Mouse (Mus musculus) CH12.LX (cell line): Measurements from ENCODE around the gene Lcn8. TPM values are rescaled to one million over a fixed set of nuclear protein-coding genes. Genes with fewer than 3 reads are reported as not detected.

Source experiments
- DNase-seq: peaks from one replicate; pipeline ENCODE4 v3.0.0-alpha.2; 2013; ENCODE audit errors: extremely low read depth
- H3K27ac ChIP-seq: 2 replicates; pipeline ENCODE4 v1.5.1; 2012; ENCODE audit warnings: low read depth, mild to moderate bottlenecking, control low read depth, moderate library complexity; ENCODE audit not compliant: insufficient read depth
- H3K27me3 ChIP-seq: replicated peaks from 2 replicates; pipeline ENCODE3; 2012; ENCODE audit warnings: inconsistent platforms
- H3K36me3 ChIP-seq, 2 experiments: replicated peaks in 1 of 2; 2 replicates each; pipeline versions ENCODE3 to v1.6.1; 2012; ENCODE audit warnings: inconsistent platforms in 1 of 2, low read length in 1 of 2, mild to moderate bottlenecking in 1 of 2, mixed read lengths in 1 of 2, moderate library complexity in 1 of 2; ENCODE audit not compliant: control insufficient read depth in 1 of 2, insufficient read depth in 1 of 2
- H3K4me1 ChIP-seq, 2 experiments: 2 replicates each; pipeline ENCODE4 v1.6.1; 2012; ENCODE audit warnings: inconsistent platforms in 1 of 2, moderate library complexity in 1 of 2; ENCODE audit not compliant: insufficient read depth in 2 of 2, control insufficient read depth in 1 of 2
- H3K4me2 ChIP-seq: 2 replicates; pipeline ENCODE4 v1.6.1; 2012; ENCODE audit warnings: low read depth, mild to moderate bottlenecking, control low read depth; ENCODE audit not compliant: poor library complexity, insufficient read depth, severe bottlenecking
- H3K4me3 ChIP-seq, 3 experiments: fragments of 150-350 bp in 1 of 3; sonication (generic) in 1 of 3; replicated peaks in 1 of 3; 2 replicates each; pipeline versions ENCODE3 to v1.5.1; 2011 to 2012; ENCODE audit warnings: low read depth in 2 of 3, low read length in 2 of 3, mild to moderate bottlenecking in 2 of 3, moderate library complexity in 2 of 3, control low read depth in 1 of 3, improper control_type of control experiment in 1 of 3, inconsistent platforms in 1 of 3, mixed read lengths in 1 of 3; ENCODE audit not compliant: poor library complexity in 1 of 3
- H3K79me2 ChIP-seq: replicated peaks from 2 replicates; pipeline ENCODE4 v1.6.1; 2012; ENCODE audit warnings: mild to moderate bottlenecking, moderate library complexity; ENCODE audit not compliant: control insufficient read depth, poor library complexity, insufficient read depth, severe bottlenecking; ENCODE audit errors: extremely low read depth
- H3K9ac ChIP-seq: 2 replicates; pipeline ENCODE4 v1.6.1; 2012; ENCODE audit warnings: low read depth, mild to moderate bottlenecking, control low read depth, moderate library complexity; ENCODE audit not compliant: insufficient read depth
- H3K9me3 ChIP-seq: replicated peaks from 2 replicates; pipeline ENCODE3; 2012; ENCODE audit warnings: low read length, inconsistent platforms, mixed read lengths
- BHLHE40 ChIP-seq: IDR thresholded peaks from 2 replicates; pipeline ENCODE4 v1.6.1; 2011; ENCODE audit warnings: mild to moderate bottlenecking, low read depth, low read length, improper control_type of control experiment
- CHD2 ChIP-seq: IDR thresholded peaks from 2 replicates; pipeline ENCODE4 v1.6.1; 2011; ENCODE audit warnings: low read length, improper control_type of control experiment
- CTCF ChIP-seq, 2 experiments: IDR thresholded peaks in 1 of 2; conservative IDR thresholded peaks in 1 of 2; 2 replicates each; pipeline ENCODE4 v1.5.1; 2011 to 2012; ENCODE audit warnings: low read depth in 2 of 2, low read length in 2 of 2, improper control_type of control experiment in 1 of 2, inconsistent platforms in 1 of 2, mild to moderate bottlenecking in 1 of 2, moderate library complexity in 1 of 2
- ETS1 ChIP-seq: conservative IDR thresholded peaks from 2 replicates; pipeline ENCODE4 v1.6.1; 2012; ENCODE audit warnings: low read depth, mild to moderate bottlenecking, inconsistent platforms, low read length, improper control_type of control experiment, moderate library complexity
- HCFC1 ChIP-seq: IDR thresholded peaks from 2 replicates; pipeline ENCODE4 v1.6.1; 2012; ENCODE audit warnings: low read depth, mild to moderate bottlenecking, inconsistent platforms, low read length, improper control_type of control experiment
- MAX ChIP-seq: IDR thresholded peaks from 2 replicates; pipeline ENCODE4 v1.6.1; 2011; ENCODE audit warnings: low read length, improper control_type of control experiment
- MAZ ChIP-seq: IDR thresholded peaks from 2 replicates; pipeline ENCODE4 v1.6.1; 2012; ENCODE audit warnings: low read depth, mild to moderate bottlenecking, inconsistent platforms, low read length, improper control_type of control experiment, moderate library complexity
- MXI1 ChIP-seq: IDR thresholded peaks from 2 replicates; pipeline ENCODE4 v1.6.1; 2011; ENCODE audit warnings: mild to moderate bottlenecking, low read depth, low read length, improper control_type of control experiment
- MYC ChIP-seq: IDR thresholded peaks from 2 replicates; pipeline ENCODE4 v1.6.1; 2011; ENCODE audit warnings: low read depth, mild to moderate bottlenecking, improper control_type of control experiment, low read length
- POLR2A ChIP-seq: IDR thresholded peaks from 2 replicates; pipeline ENCODE4 v1.6.1; 2011; ENCODE audit warnings: low read depth, mild to moderate bottlenecking, improper control_type of control experiment, low read length
- RAD21 ChIP-seq: IDR thresholded peaks from 2 replicates; pipeline ENCODE4 v1.6.1; 2011; ENCODE audit warnings: low read depth, mild to moderate bottlenecking, low read length, improper control_type of control experiment, moderate library complexity
- SIN3A ChIP-seq: IDR thresholded peaks from 2 replicates; pipeline ENCODE4 v1.6.1; 2012; ENCODE audit warnings: low read length, improper control_type of control experiment, inconsistent platforms
- SMC3 ChIP-seq: IDR thresholded peaks from 2 replicates; pipeline ENCODE4 v1.6.1; 2011; ENCODE audit warnings: low read depth, low read length, improper control_type of control experiment
- UBTF ChIP-seq: IDR thresholded peaks from 2 replicates; pipeline ENCODE4 v1.6.1; 2012; ENCODE audit warnings: low read depth, mild to moderate bottlenecking, inconsistent platforms, low read length, improper control_type of control experiment, moderate library complexity
- USF1 ChIP-seq: IDR thresholded peaks from 2 replicates; pipeline ENCODE4 v1.6.1; 2014; ENCODE audit warnings: low read depth, mild to moderate bottlenecking, inconsistent platforms, low read length, improper control_type of control experiment
- ZKSCAN1 ChIP-seq: IDR thresholded peaks from 2 replicates; pipeline ENCODE4 v1.6.1; 2012; ENCODE audit warnings: low read depth, inconsistent platforms, low read length, improper control_type of control experiment, borderline replicate concordance
- ZMIZ1 ChIP-seq: IDR thresholded peaks from 2 replicates; pipeline ENCODE4 v1.6.1; 2012; ENCODE audit warnings: low read depth, mild to moderate bottlenecking, inconsistent platforms, low read length, improper control_type of control experiment
- ZNF384 ChIP-seq: IDR thresholded peaks from 2 replicates; pipeline ENCODE4 v1.6.1; 2012; ENCODE audit warnings: low read depth, low read length, improper control_type of control experiment, inconsistent platforms
- dilution Hi-C: fragments of 300-500 bp; cut with MboI; formaldehyde crosslinking; loops from 2 replicates; pipeline ENCODE4 v1.14.3; 2020; ENCODE audit warnings: low sequenced_read_pairs; ENCODE audit not compliant: extremely low pct_unique_long_range_greater_than_20kb, extremely low pct_ligation_motif_present
- in situ Hi-C: fragments of 300-500 bp; cut with MboI; formaldehyde crosslinking; loops from 3 replicates; pipeline ENCODE4 v1.14.3; 2019; ENCODE audit warnings: low sequenced_read_pairs, low pct_ligation_motif_present, low pct_unique_long_range_greater_than_20kb, mixed read lengths
- polyA plus RNA-seq: library from polyadenylated mRNA; unstranded; fragments of >175 nt; gene quantifications from 2 replicates; pipeline ENCODE4 v1.2.1, GENCODE M21; 2012; ENCODE audit warnings: low read depth; ENCODE audit not compliant: insufficient read length
- total RNA-seq, 2 experiments: library from RNA; depleted of rRNA; stranded (reverse); fragments of 300-350 nt in 1 of 2; fragments of >200 nt in 1 of 2; gene quantifications; 2 replicates each; pipeline ENCODE4 v1.2.3; 2012 to 2014

Lcn8 gene
- total and polyA plus RNA-seq, 3 experiments = not detected

DNA sequence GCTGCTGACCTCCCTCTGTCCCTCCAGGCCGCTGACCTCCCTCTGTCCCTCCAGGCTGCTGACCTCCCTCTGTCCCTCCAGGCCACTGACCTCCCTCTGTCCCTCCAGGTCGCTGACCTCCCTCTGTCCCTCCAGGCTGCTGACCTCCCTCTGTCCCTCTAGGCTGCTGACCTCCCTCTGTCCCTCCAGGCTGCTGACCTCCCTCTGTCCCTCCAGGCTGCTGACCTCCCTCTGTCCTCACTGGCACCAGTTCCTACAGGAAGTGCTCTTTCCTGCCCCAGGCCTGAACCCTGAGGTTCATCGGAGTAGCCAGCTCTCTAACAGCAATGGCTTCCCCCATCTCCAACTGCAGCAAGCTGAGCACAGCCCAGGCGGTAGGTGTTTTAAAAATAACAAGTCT is 24.2 kb upstream of the Lcn8 start:
- TF ChIP-seq POLR2A (no peak), MXI1 (no peak), USF1 (no peak), UBTF (no peak)
- H3K79me2 ChIP-seq = no peaks in the 10 kb centered on the region
- no peak overlapping the region for H3K4me3 ChIP-seq
- H3K9ac ChIP-seq = no peak overlapping the region
- dilution Hi-C loops (no loop called here), in situ Hi-C loops (no loop called here)
- no peak overlapping the region for H3K4me2 ChIP-seq
- peaks cover 88% of the 10 kb centered on the region for H3K27me3 ChIP-seq
- H3K36me3 ChIP-seq = no peaks in the 10 kb centered on the region
- no peak for DNase-seq
- no peak overlapping the region for H3K27ac ChIP-seq
- H3K9me3 ChIP-seq = no peaks in the 10 kb centered on the region
- H3K4me1 ChIP-seq = no peaks in the 10 kb centered on the region

DNA sequence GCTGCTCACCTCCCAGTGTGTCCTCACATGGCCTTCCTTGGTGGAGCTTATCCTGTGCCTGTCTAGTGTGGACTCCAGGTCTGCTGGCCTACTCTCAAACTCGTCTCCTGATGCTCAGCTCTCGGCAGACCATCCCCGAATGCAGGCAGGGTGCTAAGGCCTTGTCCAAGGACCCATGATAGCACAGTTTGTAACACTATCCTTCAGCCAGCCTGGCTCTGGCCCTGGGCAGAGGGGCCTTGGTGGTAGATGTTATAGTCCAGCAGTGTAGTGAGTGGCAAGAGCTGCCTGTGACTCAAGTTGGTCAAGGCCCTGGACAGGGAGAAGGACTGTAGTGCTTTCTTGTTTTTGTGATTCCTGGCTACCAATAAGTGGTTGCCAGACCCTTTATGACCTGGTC is 19.3 kb upstream of the Lcn8 start:
- in situ Hi-C loops (no loop called here), dilution Hi-C loops (no loop called here)
- peaks cover 68% of the 10 kb centered on the region for H3K27me3 ChIP-seq
- no peaks in the 10 kb centered on the region for H3K79me2 ChIP-seq
- DNase-seq = no peak
- H3K4me1 ChIP-seq = no peaks in the 10 kb centered on the region
- H3K4me3 ChIP-seq = no peak overlapping the region
- no peaks in the 10 kb centered on the region for H3K9me3 ChIP-seq
- H3K9ac ChIP-seq = no peak overlapping the region
- no peak overlapping the region for H3K27ac ChIP-seq
- TF ChIP-seq SIN3A (no peak), MAZ (no peak), ZNF384 (no peak), ZKSCAN1 (no peak), RAD21 (no peak), ZMIZ1 (no peak), CTCF (conservative IDR thresholded peaks at IDR 0.05 in 1 of 2, IDR thresholded peaks at IDR 0.05 in 1 of 2; ENCODE audit: low read depth in 2 of 2, low read length in 2 of 2) (no peak), MAX (no peak), MYC (no peak), UBTF (no peak), HCFC1 (no peak), BHLHE40 (no peak), ETS1 (no peak), CHD2 (no peak), SMC3 (no peak)
- H3K4me2 ChIP-seq = no peak overlapping the region
- no peaks in the 10 kb centered on the region for H3K36me3 ChIP-seq
